Mouse (Mus musculus) brain, embryonic 14.5 days (tissue): Measurements from ENCODE around the gene Sh3bp5.

ENCODE experiments used
- CTCF ChIP-seq: fragments of 200-500 bp; IDR thresholded peaks from 2 replicates; pipeline ENCODE4 v1.5.1; 2012; ENCODE audit warnings: inconsistent platforms, mild to moderate bottlenecking, moderate library complexity, borderline replicate concordance; ENCODE audit not compliant: insufficient read depth, insufficient read length; ENCODE audit errors: extremely low read depth
- POLR2A ChIP-seq: fragments of 200-500 bp; IDR thresholded peaks from 2 replicates; pipeline ENCODE4 v1.6.1; 2012; ENCODE audit warnings: mild to moderate bottlenecking, inconsistent platforms, borderline replicate concordance; ENCODE audit not compliant: poor library complexity, insufficient read depth, insufficient read length, severe bottlenecking; ENCODE audit errors: extremely low read depth

DNA sequence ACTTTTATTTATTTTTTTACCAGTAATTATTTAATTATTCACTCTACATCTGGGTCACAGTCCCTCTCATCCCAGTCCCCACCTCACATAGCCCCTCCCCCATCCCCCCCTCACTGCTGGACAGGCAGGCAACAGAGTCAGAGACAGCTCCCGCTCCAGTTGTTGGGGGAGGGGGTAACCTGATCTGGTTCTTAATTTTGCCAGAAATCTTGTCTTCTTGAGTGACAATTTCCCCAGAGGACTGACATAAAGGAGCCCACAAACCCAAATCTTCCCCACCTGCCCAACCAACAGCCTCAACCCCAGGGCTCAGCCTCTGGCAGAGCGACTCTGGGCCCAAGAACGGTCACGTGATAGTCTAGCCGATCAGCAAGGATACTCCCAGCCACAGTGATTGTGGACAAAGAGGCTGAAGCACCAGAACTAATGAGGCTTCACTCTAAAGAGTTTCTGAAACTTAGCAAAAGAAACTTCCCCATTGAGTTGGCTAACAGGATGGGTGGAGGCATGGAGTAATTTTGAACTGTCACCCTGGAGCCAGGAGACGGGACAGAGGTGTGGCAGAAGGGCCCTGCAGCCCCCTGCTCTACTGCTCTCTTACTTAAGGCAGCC lies 22.3 kb downstream of the Sh3bp5 start:
- TF ChIP-seq CTCF = no peak
- no peak for TF ChIP-seq POLR2A
